Comparison of ENCODE assay signal across 11 mouse cellular contexts in the genomic region with DNA sequence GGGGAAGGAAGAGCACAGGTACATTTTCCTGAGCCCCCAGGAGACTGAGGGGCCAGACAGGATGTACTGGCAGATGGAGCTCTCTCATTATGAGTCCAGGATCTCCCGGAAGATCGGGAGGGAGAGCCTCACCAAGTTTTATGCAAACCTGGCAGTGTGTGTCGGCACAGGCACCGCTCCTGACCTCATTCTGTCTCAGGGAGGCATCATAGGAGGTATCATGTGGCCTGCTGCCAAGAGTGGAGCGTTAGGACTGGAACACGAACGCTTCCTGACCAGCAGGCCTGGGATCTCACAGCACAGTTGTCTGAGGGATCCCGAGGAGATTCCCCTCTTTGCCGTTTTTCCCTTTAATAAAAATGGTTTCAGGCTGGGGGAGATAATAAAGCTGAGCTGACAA. TPM values are rescaled to one million over a fixed set of nuclear protein-coding genes. Genes with fewer than 3 reads are reported as not detected.
A peak's percentile ranks its signal among the peaks of the same experiment; 100 is the strongest.
DNase-seq lines count a peak whose midpoint lies in the region; ATAC-seq and TF ChIP-seq lines count a peak whose summit lies in the region.
"Had no signal": no experiment of that assay in that cellular context is flagged by ENCODE, and none has a peak within 500 bp of the region (broad histone marks: within the 10 kb centered on the region; RNA-seq: fewer than 3 reads in every experiment).

No protein-coding gene starts in this region.

- no peaks in the 10 kb centered on the region for H3K9me3 ChIP-seq in heart, embryonic 12.5 days (replicated peaks)
- H3K9me3 ChIP-seq in kidney, postnatal 0 days (replicated peaks; ENCODE audit: low read length): no peaks in the 10 kb centered on the region
- no peaks in the 10 kb centered on the region for H3K9me3 ChIP-seq in hindbrain, embryonic 11.5 days (ENCODE audit: control insufficient read depth, low read length)
- H3K9me3 ChIP-seq: hindbrain, embryonic 15.5 days had no signal

- no peak overlapping the region for H3K27ac ChIP-seq in heart, adult 2 months
- no peak overlapping the region for H3K27ac ChIP-seq in heart, embryonic 12.5 days (ENCODE audit: poor library complexity, severe bottlenecking)
- H3K27ac ChIP-seq in cerebellum, adult 2 months (ENCODE audit: insufficient read depth, low read length): peak overlapping the region; percentile 55
- H3K27ac ChIP-seq in kidney, postnatal 0 days: no peak overlapping the region
- H3K27ac ChIP-seq in hindbrain, embryonic 11.5 days (ENCODE audit: low read depth, low read length): no peak overlapping the region
- H3K27ac ChIP-seq: hindbrain, embryonic 15.5 days; liver, embryonic 14.5 days had no signal

- WGBS in heart, adult 2 months: 15% methylated on average over 9 of the region's 9 CpGs
- WGBS in heart, embryonic 12.5 days: 47% methylated on average over 9 of the region's 9 CpGs
- WGBS in cerebellum, adult 2 months: 4% methylated on average over 9 of the region's 9 CpGs
- WGBS in kidney, postnatal 0 days: 28% methylated on average over 9 of the region's 9 CpGs
- WGBS in hindbrain, embryonic 11.5 days: 85% methylated on average over 9 of the region's 9 CpGs

- H3K79me2 ChIP-seq in heart, adult 2 months (replicated peaks; ENCODE audit: control insufficient read depth, insufficient read depth, low read length): no peaks in the 10 kb centered on the region

- TF ChIP-seq EP300 in heart, adult 2 months (IDR thresholded peaks at IDR 0.05; ENCODE audit: insufficient read depth, low read depth, low read length): no peak

- no peak for ATAC-seq in heart, embryonic 12.5 days (ENCODE audit: insufficient number of reproducible peaks, low FRiP score)
- ATAC-seq in kidney, postnatal 0 days (replicated peaks; ENCODE audit: low FRiP score, low read depth): no peak
- no peak for ATAC-seq in hindbrain, embryonic 11.5 days (ENCODE audit: low FRiP score)
- ATAC-seq: activated CD4-positive, CD25-positive, alpha-beta regulatory T cell, adult 4 months had no signal

- intact Hi-C loops in heart, adult 2 months (cut with DNase I): loop anchor here (5.0 kb wide), 1 partner anchor 57 kb away; no protein-coding TSS in a partner anchor

- H3K4me2 ChIP-seq in heart, embryonic 12.5 days: no peak overlapping the region
- H3K4me2 ChIP-seq in kidney, postnatal 0 days (ENCODE audit: low read length): no peak overlapping the region
- no peak overlapping the region for H3K4me2 ChIP-seq in hindbrain, embryonic 11.5 days (replicated peaks; ENCODE audit: low read depth, low read length)
- H3K4me2 ChIP-seq: hindbrain, embryonic 15.5 days had no signal

- H3K4me1 ChIP-seq in heart, adult 2 months (ENCODE audit: control insufficient read depth, insufficient read depth, low read length): no peaks in the 10 kb centered on the region
- H3K4me1 ChIP-seq in heart, embryonic 12.5 days (replicated peaks): peaks cover 5% of the 10 kb centered on the region; the same call in 1 of the 2 replicates
- peaks cover 30% of the 10 kb centered on the region for H3K4me1 ChIP-seq in cerebellum, adult 2 months (ENCODE audit: control insufficient read depth, insufficient read depth, low read length)
- no peaks in the 10 kb centered on the region for H3K4me1 ChIP-seq in kidney, postnatal 0 days (replicated peaks; ENCODE audit: insufficient read depth, low read length)
- no peaks in the 10 kb centered on the region for H3K4me1 ChIP-seq in hindbrain, embryonic 11.5 days (replicated peaks; ENCODE audit: control insufficient read depth, insufficient read depth, low read length)
- H3K4me1 ChIP-seq: hindbrain, embryonic 15.5 days had no signal

- no peaks in the 10 kb centered on the region for H3K36me3 ChIP-seq in heart, adult 2 months (ENCODE audit: control insufficient read depth, insufficient read depth, low read length)
- no peaks in the 10 kb centered on the region for H3K36me3 ChIP-seq in heart, embryonic 12.5 days
- H3K36me3 ChIP-seq in kidney, postnatal 0 days (ENCODE audit: insufficient read depth, low read length): no peaks in the 10 kb centered on the region
- H3K36me3 ChIP-seq in hindbrain, embryonic 11.5 days (ENCODE audit: control insufficient read depth, insufficient read depth, low read length): no peaks in the 10 kb centered on the region
- H3K36me3 ChIP-seq: hindbrain, embryonic 15.5 days had no signal

- peak; percentile 37 to 54 for DNase-seq in heart, adult 2 months
- peak; percentile 29 for DNase-seq in Muller cell, postnatal 12 days (ENCODE audit: inconsistent ontology term)
- DNase-seq in cerebellum, adult 2 months: peak; percentile 96 to 99
- peak; percentile 25 for DNase-seq in kidney, postnatal 0 days (ENCODE audit: low spot score)
- DNase-seq in thymus, postnatal 4 days: no peak
- no peak for DNase-seq in embryo, embryonic 11 days
- no peak for DNase-seq in hindbrain, embryonic 11.5 days (ENCODE audit: low spot score)

- no peak for TF ChIP-seq POLR2A in heart, adult 2 months (IDR thresholded peaks at IDR 0.05; ENCODE audit: insufficient read depth, low read depth, low read length)
- TF ChIP-seq POLR2A in cerebellum, adult 2 months (IDR thresholded peaks at IDR 0.05; ENCODE audit: borderline replicate concordance, insufficient read depth, low read length): 0 out of 2 replicates have a peak, but pooled peaks have one; percentile 11

- no peak overlapping the region for H3K4me3 ChIP-seq in heart, adult 2 months
- H3K4me3 ChIP-seq in heart, embryonic 12.5 days: no peak overlapping the region
- no peak overlapping the region for H3K4me3 ChIP-seq in cerebellum, adult 2 months (replicated peaks; ENCODE audit: insufficient read depth, low read depth, low read length)
- H3K4me3 ChIP-seq in kidney, postnatal 0 days (replicated peaks; ENCODE audit: low read depth, low read length): no peak overlapping the region
- H3K4me3 ChIP-seq in hindbrain, embryonic 11.5 days (ENCODE audit: low read depth, low read length): no peak overlapping the region
- H3K4me3 ChIP-seq: hindbrain, embryonic 15.5 days had no signal

- no peak for TF ChIP-seq CTCF in heart, adult 2 months (IDR thresholded peaks at IDR 0.05)
- no peak for TF ChIP-seq CTCF in cerebellum, adult 2 months (IDR thresholded peaks at IDR 0.05; ENCODE audit: borderline replicate concordance, insufficient read depth, low read depth, low read length)
- TF ChIP-seq CTCF in kidney, postnatal 0 days (IDR thresholded peaks at IDR 0.05; ENCODE audit: low read depth): no peak

- no peak overlapping the region for H3K9ac ChIP-seq in heart, adult 2 months (ENCODE audit: low read depth, low read length)
- no peak overlapping the region for H3K9ac ChIP-seq in heart, embryonic 12.5 days
- no peak overlapping the region for H3K9ac ChIP-seq in kidney, postnatal 0 days (ENCODE audit: low read depth, low read length)
- no peak overlapping the region for H3K9ac ChIP-seq in hindbrain, embryonic 11.5 days (ENCODE audit: low read depth, low read length)
- H3K9ac ChIP-seq: hindbrain, embryonic 15.5 days; liver, embryonic 14.5 days had no signal

- no peaks in the 10 kb centered on the region for H3K27me3 ChIP-seq in heart, adult 2 months (ENCODE audit: control insufficient read depth, insufficient read depth, low read length)
- H3K27me3 ChIP-seq in heart, embryonic 12.5 days (replicated peaks): no peaks in the 10 kb centered on the region
- no peaks in the 10 kb centered on the region for H3K27me3 ChIP-seq in cerebellum, adult 2 months (ENCODE audit: control insufficient read depth, insufficient read depth, low read length)
- no peaks in the 10 kb centered on the region for H3K27me3 ChIP-seq in kidney, postnatal 0 days (ENCODE audit: insufficient read depth, low read length)
- H3K27me3 ChIP-seq in hindbrain, embryonic 11.5 days (ENCODE audit: control insufficient read depth, insufficient read depth, low read length): no peaks in the 10 kb centered on the region
- H3K27me3 ChIP-seq: hindbrain, embryonic 15.5 days had no signal

RNA-seq across cellular contexts. Expression of gene Slc16a6, which starts 31.6 kb away (rescaled TPM):
- total RNA-seq in heart, adult 2 months (2021): 1 to 10 TPM; 4.9 to 8.2 TPM
- polyA plus RNA-seq in heart, adult 2 months (2012; rRNA removed): 1.8 and 2.1 TPM in 2 replicates
- 10.9 and 11.9 TPM in 2 replicates for polyA plus RNA-seq in heart, embryonic 12.5 days (2016; fragmentation: Nextera tagmentation; extraction: Ambion mirVana)
- polyA plus RNA-seq in cerebellum, adult 2 months (2012; rRNA removed): 7.9 and 8.9 TPM in 2 replicates
- polyA plus RNA-seq in kidney, postnatal 0 days (2015; fragmentation: Nextera tagmentation; extraction: Ambion mirVana): 5.3 and 7.8 TPM in 2 replicates
- 4.6 and 6.0 TPM in 2 replicates for polyA plus RNA-seq in hindbrain, embryonic 11.5 days (2014; fragmentation: Nextera tagmentation; extraction: Ambion mirVana)

RNA-seq across cellular contexts. Expression of gene Arsg, which starts 31.8 kb away (rescaled TPM):
- total RNA-seq in heart, adult 2 months (2021): 1 to 10 TPM; 1.2 to 1.3 TPM
- polyA plus RNA-seq in heart, adult 2 months (2012; rRNA removed): 1.5 and 1.8 TPM in 2 replicates
- polyA plus RNA-seq in heart, embryonic 12.5 days (2016; fragmentation: Nextera tagmentation; extraction: Ambion mirVana): 4.5 and 5.7 TPM in 2 replicates
- polyA plus RNA-seq in cerebellum, adult 2 months (2012; rRNA removed): 39.5 and 47.1 TPM in 2 replicates
- polyA plus RNA-seq in kidney, postnatal 0 days (2015; fragmentation: Nextera tagmentation; extraction: Ambion mirVana): 9.1 and 9.9 TPM in 2 replicates
- polyA plus RNA-seq in hindbrain, embryonic 11.5 days (2014; fragmentation: Nextera tagmentation; extraction: Ambion mirVana): 3.1 and 4.2 TPM in 2 replicates

Comparison
In these comparisons a context has a peak if more than half of its experiments do, and no peak if none do; other contexts are left out.
1. DNase-seq: peak in heart, adult 2 months (2 of 2), Muller cell, postnatal 12 days (single experiment), cerebellum, adult 2 months (2 of 2) and kidney, postnatal 0 days (single experiment); none in thymus, postnatal 4 days (single experiment), embryo, embryonic 11 days (single experiment) and hindbrain, embryonic 11.5 days (single experiment).